Mouse (Mus musculus) ES-Bruce4 (cell line): ENCODE measurements around the gene Tagap.

Source experiments
- CTCF ChIP-seq: IDR thresholded peaks from one replicate; pipeline ENCODE4 v1.8.1; 2011; ENCODE audit warnings: low read depth, low read length
- EP300 ChIP-seq: IDR thresholded peaks from 2 replicates; pipeline ENCODE4 v1.6.1; 2011; ENCODE audit warnings: low read depth, low read length; ENCODE audit not compliant: insufficient read depth
- POLR2A ChIP-seq: IDR thresholded peaks from one replicate; pipeline ENCODE4 v1.8.1; 2011; ENCODE audit warnings: low read length; ENCODE audit not compliant: insufficient read depth

- TF ChIP-seq CTCF (no peak), EP300 (no peak), POLR2A (no peak)
These were observed 28.7 kb upstream of the Tagap start for GRCm38 (mm10) chr17:7897120-7897519.
